Mouse (Mus musculus): ENCODE measurements around the gene Adamtsl1. TPM values are rescaled to one million over a fixed set of nuclear protein-coding genes. Genes with fewer than 3 reads are reported as not detected.

Adamtsl1 gene
- polyA plus RNA-seq, 1 experiment = 5.2 TPM

GRCm38 (mm10) chr4:85762684-85763083, 248.7 kb downstream of the Adamtsl1 start:
- H3K4me1 ChIP-seq (ENCODE audit: control insufficient read depth, insufficient read depth, low read length) = no peaks in the 10 kb centered on the region
- no peak for DNase-seq
- H3K27me3 ChIP-seq (replicated peaks; ENCODE audit: control insufficient read depth, insufficient read depth, low read length) = no peaks in the 10 kb centered on the region; the same call in 1 of the 2 replicates
- H3K4me3 ChIP-seq (ENCODE audit: insufficient read depth, low read depth, low read length) = no peak overlapping the region
- TF ChIP-seq CTCF (conservative IDR thresholded peaks at IDR 0.05; ENCODE audit: insufficient read depth, insufficient read length, low read depth, low read length) = no peak
- no peak for TF ChIP-seq POLR2A (IDR thresholded peaks at IDR 0.05; ENCODE audit: low read depth, low read length)
- no peaks in the 10 kb centered on the region for H3K36me3 ChIP-seq (ENCODE audit: control insufficient read depth, insufficient read depth, low read length)
- H3K27ac ChIP-seq (ENCODE audit: insufficient read depth, low read depth, low read length) = no peak overlapping the region
- 61% methylated on average over 3 of the region's 3 CpGs for WGBS

- H3K4me1 ChIP-seq (ENCODE audit: control insufficient read depth, insufficient read depth, low read length) = no peaks in the 10 kb centered on the region; the same call in 1 of the 2 replicates
- no peaks in the 10 kb centered on the region; the same call in 1 of the 2 replicates for H3K27me3 ChIP-seq (replicated peaks; ENCODE audit: control insufficient read depth, insufficient read depth, low read length)
- WGBS = 50% methylated on average over 5 of the region's 5 CpGs
- DNase-seq = no peak
- no peaks in the 10 kb centered on the region for H3K36me3 ChIP-seq (ENCODE audit: control insufficient read depth, insufficient read depth, low read length)
- H3K27ac ChIP-seq (ENCODE audit: insufficient read depth, low read depth, low read length) = no peak overlapping the region
- H3K4me3 ChIP-seq (ENCODE audit: insufficient read depth, low read depth, low read length) = no peak overlapping the region
- TF ChIP-seq POLR2A (IDR thresholded peaks at IDR 0.05; ENCODE audit: low read depth, low read length) (no peak), CTCF (conservative IDR thresholded peaks at IDR 0.05; ENCODE audit: insufficient read depth, insufficient read length, low read depth, low read length) (no peak)
Observed at GRCm38 (mm10) chr4:85763161-85764014, 249.4 kb downstream of the Adamtsl1 start.

GRCm38 (mm10) chr4:85764015-85764450, 250.1 kb downstream of the Adamtsl1 start:
- H3K36me3 ChIP-seq (ENCODE audit: control insufficient read depth, insufficient read depth, low read length) = no peaks in the 10 kb centered on the region
- DNase-seq = peak; percentile 4
- no peaks in the 10 kb centered on the region; the same call in 1 of the 2 replicates for H3K4me1 ChIP-seq (ENCODE audit: control insufficient read depth, insufficient read depth, low read length)
- H3K27me3 ChIP-seq (replicated peaks; ENCODE audit: control insufficient read depth, insufficient read depth, low read length) = no peaks in the 10 kb centered on the region; the same call in 1 of the 2 replicates
- TF ChIP-seq CTCF (conservative IDR thresholded peaks at IDR 0.05; ENCODE audit: insufficient read depth, insufficient read length, low read depth, low read length) = no peak
- TF ChIP-seq POLR2A (IDR thresholded peaks at IDR 0.05; ENCODE audit: low read depth, low read length) = no peak
- no peak overlapping the region for H3K27ac ChIP-seq (ENCODE audit: insufficient read depth, low read depth, low read length)
- WGBS = 88% methylated on average over 14 of the region's 14 CpGs
- no peak overlapping the region for H3K4me3 ChIP-seq (ENCODE audit: insufficient read depth, low read depth, low read length)

- no peaks in the 10 kb centered on the region for H3K36me3 ChIP-seq (ENCODE audit: control insufficient read depth, insufficient read depth, low read length)
- H3K4me3 ChIP-seq (ENCODE audit: insufficient read depth, low read depth, low read length) = no peak overlapping the region
- no peak overlapping the region for H3K27ac ChIP-seq (ENCODE audit: insufficient read depth, low read depth, low read length)
- no peaks in the 10 kb centered on the region; the same call in 1 of the 2 replicates for H3K27me3 ChIP-seq (replicated peaks; ENCODE audit: control insufficient read depth, insufficient read depth, low read length)
- TF ChIP-seq CTCF (conservative IDR thresholded peaks at IDR 0.05; ENCODE audit: insufficient read depth, insufficient read length, low read depth, low read length) (no peak), POLR2A (IDR thresholded peaks at IDR 0.05; ENCODE audit: low read depth, low read length) (no peak)
- WGBS = 63% methylated on average over 3 of the region's 3 CpGs
- DNase-seq = peak; percentile 16
- no peaks in the 10 kb centered on the region; the same call in 1 of the 2 replicates for H3K4me1 ChIP-seq (ENCODE audit: control insufficient read depth, insufficient read depth, low read length)
Observed at GRCm38 (mm10) chr4:85764476-85764875, 250.5 kb downstream of the Adamtsl1 start.

GRCm38 (mm10) chr4:85767666-85768065, 253.7 kb downstream of the Adamtsl1 start:
- WGBS = 50% methylated on average over 6 of the region's 6 CpGs

GRCm38 (mm10) chr4:85768107-85768506, 254.1 kb downstream of the Adamtsl1 start:
- TF ChIP-seq POLR2A (IDR thresholded peaks at IDR 0.05; ENCODE audit: low read depth, low read length) = no peak
- no peak for TF ChIP-seq CTCF (conservative IDR thresholded peaks at IDR 0.05; ENCODE audit: insufficient read depth, insufficient read length, low read depth, low read length)
- WGBS = 21% methylated on average over 5 of the region's 5 CpGs
- DNase-seq = peak; percentile 83
- no peaks in the 10 kb centered on the region for H3K36me3 ChIP-seq (ENCODE audit: control insufficient read depth, insufficient read depth, low read length)
- no peaks in the 10 kb centered on the region for H3K27me3 ChIP-seq (replicated peaks; ENCODE audit: control insufficient read depth, insufficient read depth, low read length)
- H3K27ac ChIP-seq (ENCODE audit: insufficient read depth, low read depth, low read length) = peak overlapping the region; percentile 82
- no peaks in the 10 kb centered on the region; the same call in 1 of the 2 replicates for H3K4me1 ChIP-seq (ENCODE audit: control insufficient read depth, insufficient read depth, low read length)
- H3K4me3 ChIP-seq (ENCODE audit: insufficient read depth, low read depth, low read length) = no peak overlapping the region

More at GRCm38 (mm10) chr4:85767666-85768065, 253.7 kb downstream of the Adamtsl1 start:
- peak; percentile 8 for DNase-seq
- H3K27me3 ChIP-seq (replicated peaks; ENCODE audit: control insufficient read depth, insufficient read depth, low read length) = no peaks in the 10 kb centered on the region
- no peaks in the 10 kb centered on the region for H3K36me3 ChIP-seq (ENCODE audit: control insufficient read depth, insufficient read depth, low read length)
- no peak overlapping the region for H3K4me3 ChIP-seq (ENCODE audit: insufficient read depth, low read depth, low read length)
- peak overlapping the region; percentile 82 for H3K27ac ChIP-seq (ENCODE audit: insufficient read depth, low read depth, low read length)
- no peaks in the 10 kb centered on the region; the same call in 1 of the 2 replicates for H3K4me1 ChIP-seq (ENCODE audit: control insufficient read depth, insufficient read depth, low read length)
- TF ChIP-seq POLR2A (IDR thresholded peaks at IDR 0.05; ENCODE audit: low read depth, low read length) = no peak
- no peak for TF ChIP-seq CTCF (conservative IDR thresholded peaks at IDR 0.05; ENCODE audit: insufficient read depth, insufficient read length, low read depth, low read length)

GRCm38 (mm10) chr4:85782511-85782910, 268.5 kb downstream of the Adamtsl1 start:
- H3K27ac ChIP-seq (ENCODE audit: insufficient read depth, low read depth, low read length) = no peak overlapping the region
- no peaks in the 10 kb centered on the region for H3K4me1 ChIP-seq (ENCODE audit: control insufficient read depth, insufficient read depth, low read length)
- no peak for TF ChIP-seq CTCF (conservative IDR thresholded peaks at IDR 0.05; ENCODE audit: insufficient read depth, insufficient read length, low read depth, low read length)
- TF ChIP-seq POLR2A (IDR thresholded peaks at IDR 0.05; ENCODE audit: low read depth, low read length) = no peak
- WGBS = 42% methylated on average over 5 of the region's 5 CpGs
- H3K36me3 ChIP-seq (ENCODE audit: control insufficient read depth, insufficient read depth, low read length) = no peaks in the 10 kb centered on the region
- H3K4me3 ChIP-seq (ENCODE audit: insufficient read depth, low read depth, low read length) = no peak overlapping the region
- no peak for DNase-seq
- no peaks in the 10 kb centered on the region for H3K27me3 ChIP-seq (replicated peaks; ENCODE audit: control insufficient read depth, insufficient read depth, low read length)

All from kidney, adult 2 months (tissue).